Mouse (Mus musculus) MEL (cell line): ENCODE measurements around the gene Fbln2.

ENCODE experiments used
- CTCF ChIP-seq, 3 experiments: IDR thresholded peaks in 2 of 3; conservative IDR thresholded peaks in 1 of 3; 2 replicates each; pipeline ENCODE4 v1.5.1; 2011 to 2012; ENCODE audit warnings: low read length in 3 of 3, low read depth in 2 of 3, mild to moderate bottlenecking in 2 of 3, improper control_type of control experiment in 1 of 3, inconsistent platforms in 1 of 3, mixed read lengths in 1 of 3, moderate library complexity in 1 of 3; ENCODE audit not compliant: control insufficient read depth in 1 of 3, insufficient read depth in 1 of 3, poor library complexity in 1 of 3, severe bottlenecking in 1 of 3
- MYC ChIP-seq: IDR thresholded peaks from 2 replicates; pipeline ENCODE4 v1.6.1; 2011; ENCODE audit warnings: low read depth, mild to moderate bottlenecking, low read length, improper control_type of control experiment, moderate library complexity
- POLR2A ChIP-seq, 2 experiments: IDR thresholded peaks; 2 replicates each; pipeline ENCODE4 v1.6.1; 2011 to 2012; ENCODE audit warnings: low read length in 2 of 2, mild to moderate bottlenecking in 2 of 2, control low read depth in 1 of 2, improper control_type of control experiment in 1 of 2, low read depth in 1 of 2, moderate library complexity in 1 of 2; ENCODE audit not compliant: control insufficient read depth in 1 of 2, insufficient read depth in 1 of 2, poor library complexity in 1 of 2
- SIN3A ChIP-seq: IDR thresholded peaks from 2 replicates; pipeline ENCODE4 v1.6.1; 2012; ENCODE audit warnings: low read length, improper control_type of control experiment, inconsistent platforms

DNA sequence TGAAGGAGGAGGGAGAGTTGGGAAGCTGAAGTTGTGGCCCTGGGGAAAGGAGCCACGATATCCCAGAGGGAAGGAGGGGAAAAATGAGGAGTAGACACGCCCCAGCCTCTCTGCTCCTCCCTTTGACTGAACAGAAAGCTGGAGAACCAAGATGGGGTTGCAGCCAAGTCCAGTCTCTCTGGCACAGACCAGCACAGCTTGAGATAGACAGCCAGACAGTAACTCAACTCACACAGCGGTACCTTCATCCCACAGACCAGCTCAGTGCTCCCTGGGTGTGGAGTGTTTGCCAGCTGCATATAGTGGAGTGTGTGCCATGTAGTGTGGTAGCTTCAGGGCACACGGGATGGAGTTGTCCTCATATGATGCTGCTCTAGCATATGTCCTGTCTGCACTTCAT, 16.7 kb downstream of the Fbln2 start:
- TF ChIP-seq MYC (no peak), CTCF (IDR thresholded peaks at IDR 0.05 in 2 of 3, conservative IDR thresholded peaks at IDR 0.05 in 1 of 3; ENCODE audit: control insufficient read depth in 1 of 3, insufficient read depth in 1 of 3, low read depth in 2 of 3, low read length in 3 of 3, poor library complexity in 1 of 3, severe bottlenecking in 1 of 3) (no peak), POLR2A (IDR thresholded peaks at IDR 0.05; ENCODE audit: control insufficient read depth in 1 of 2, insufficient read depth in 1 of 2, low read depth in 1 of 2, low read length in 2 of 2, poor library complexity in 1 of 2) (no peak), SIN3A (no peak)
